Mouse (Mus musculus): ENCODE results near the gene Gm11060. TPM values are rescaled to one million over a fixed set of nuclear protein-coding genes. Genes with fewer than 3 reads are reported as not detected.

Gm11060 gene
- not detected in 2 replicates for polyA plus RNA-seq (2015; fragmentation: Nextera tagmentation; extraction: Ambion mirVana)

- no peak within 1 kb of the TSS for H3K27ac ChIP-seq (replicated peaks)
- whole genome bisulfite sequencing: 91% methylated on average over 2 of the region's 2 CpGs
- no peaks in the 10 kb centered on the region for H3K27me3 ChIP-seq
- H3K36me3 ChIP-seq: no peaks in the 10 kb centered on the region
- H3K9ac ChIP-seq: no peak within 1 kb of the TSS
- H3K4me3 ChIP-seq: no peak within 1 kb of the TSS
- H3K9me3 ChIP-seq: no peaks in the 10 kb centered on the region
- no peak for ATAC-seq (ENCODE audit: low FRiP score, low read depth)
- H3K4me2 ChIP-seq: no peak within 1 kb of the TSS
- H3K4me1 ChIP-seq (replicated peaks): peaks cover 18% of the 10 kb centered on the region
These were observed at the start of gene Gm11060 for GRCm38 (mm10) chr2:105091718-105092117. TSS of gene Gm11060 (plus strand) at chr2:105092018.

DNA sequence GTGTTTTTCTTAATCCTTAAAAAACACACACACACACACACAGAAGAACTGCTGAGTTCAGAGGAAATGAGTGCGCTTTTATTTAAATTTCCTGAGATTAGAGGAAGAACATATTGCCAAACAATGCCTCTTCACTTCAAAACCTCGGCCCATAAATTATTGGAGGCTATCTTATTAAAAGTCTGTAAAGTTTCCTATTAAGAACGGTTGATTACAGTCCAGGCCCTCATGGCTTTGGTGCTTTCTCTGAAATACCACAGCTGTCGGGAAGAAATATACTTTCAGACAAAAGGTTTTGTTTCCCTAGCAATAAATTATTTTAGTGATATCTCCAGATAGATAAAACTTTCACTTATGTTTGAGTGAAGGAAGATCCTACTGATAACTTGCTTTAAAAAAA is 48.7 kb upstream of the Gm11060 start:
- Histone ChIP-seq H3K27ac (replicated peaks) (no peak overlapping the region), H3K27me3 (no peaks in the 10 kb centered on the region), H3K9me3 (no peaks in the 10 kb centered on the region), H3K36me3 (no peaks in the 10 kb centered on the region), H3K4me2 (no peak overlapping the region), H3K9ac (no peak overlapping the region), H3K4me3 (no peak overlapping the region), H3K4me1 (replicated peaks) (no peaks in the 10 kb centered on the region)
- ATAC-seq (ENCODE audit: low FRiP score, low read depth): no peak
- WGBS: 78% methylated on average over 4 of the region's 4 CpGs

DNA sequence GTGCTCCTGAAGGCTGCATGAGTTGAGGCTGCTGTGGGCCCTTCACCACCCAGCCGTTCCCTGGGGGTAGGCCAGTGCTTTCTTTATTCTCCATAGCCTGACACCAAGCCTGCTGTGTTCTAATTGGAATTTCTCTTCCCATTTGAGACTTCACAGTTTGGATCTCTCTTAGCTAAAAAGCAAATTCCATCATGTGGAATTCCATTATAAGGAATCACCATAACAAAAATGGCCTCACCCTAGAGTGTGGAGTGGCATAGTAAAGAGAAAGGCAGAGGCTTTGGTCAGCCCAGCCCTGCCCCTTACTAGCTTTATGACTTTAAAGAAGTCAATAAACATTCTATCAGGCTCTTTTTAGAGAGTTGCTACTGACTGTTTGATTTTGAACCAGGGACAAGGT is 43.5 kb upstream of the Gm11060 start:
- no peak overlapping the region for H3K4me2 ChIP-seq
- WGBS: 33% methylated on average over 1 of the region's 1 CpGs
- H3K36me3 ChIP-seq: no peaks in the 10 kb centered on the region
- no peak for ATAC-seq (ENCODE audit: low FRiP score, low read depth)
- no peak overlapping the region for H3K4me3 ChIP-seq
- H3K27me3 ChIP-seq: no peaks in the 10 kb centered on the region
- no peak overlapping the region for H3K9ac ChIP-seq
- no peaks in the 10 kb centered on the region for H3K4me1 ChIP-seq (replicated peaks)
- no peaks in the 10 kb centered on the region for H3K9me3 ChIP-seq
- no peak overlapping the region for H3K27ac ChIP-seq (replicated peaks)

DNA sequence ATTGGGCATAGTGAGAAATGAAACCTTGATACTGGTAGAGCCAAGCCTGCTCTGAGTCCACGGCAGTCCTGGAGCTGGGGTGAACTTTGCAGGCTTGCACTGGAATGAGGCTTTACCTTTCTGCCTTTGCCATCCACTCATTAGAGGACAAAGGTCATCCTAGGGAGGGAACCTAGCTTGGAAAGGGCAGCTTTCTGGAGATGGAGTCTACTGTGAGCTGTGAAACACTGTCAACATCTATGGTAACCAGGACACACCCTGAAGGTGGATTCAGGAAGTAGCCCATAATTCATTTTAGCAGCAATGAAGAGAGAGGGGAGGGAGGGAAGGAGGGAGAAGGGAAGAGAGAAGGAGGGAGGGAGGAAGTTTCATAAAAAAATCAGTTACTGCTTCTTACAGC is 36.3 kb upstream of the Gm11060 start:
- no peak overlapping the region for H3K27ac ChIP-seq (replicated peaks)
- ATAC-seq (ENCODE audit: low FRiP score, low read depth): no peak

DNA sequence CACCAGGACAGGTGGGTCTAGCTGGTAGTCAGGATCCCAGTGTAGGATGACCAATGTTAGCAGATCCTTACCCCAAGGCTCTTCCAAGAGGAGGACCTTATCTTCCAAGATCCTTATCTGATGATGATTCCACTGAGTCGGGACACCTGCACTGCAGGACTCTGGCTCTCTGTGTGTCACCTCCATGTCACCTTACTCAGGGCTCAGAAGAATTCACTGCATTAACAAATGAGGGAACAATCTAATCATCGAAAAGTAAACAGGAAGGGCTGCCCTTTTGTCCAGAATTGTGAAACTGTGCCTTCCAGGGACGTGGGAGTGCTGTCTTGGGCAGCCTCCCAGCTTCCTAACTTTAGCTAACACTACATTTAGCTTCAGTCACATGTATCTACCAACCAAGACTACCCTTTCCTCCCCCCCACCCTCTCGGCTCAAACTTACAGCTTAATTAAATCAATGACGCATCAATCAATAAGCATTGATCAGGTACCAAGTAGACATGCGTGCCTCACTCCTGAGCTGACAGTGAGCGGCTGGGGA is 33.2 kb upstream of the Gm11060 start:
- no peaks in the 10 kb centered on the region for H3K9me3 ChIP-seq
- H3K36me3 ChIP-seq: no peaks in the 10 kb centered on the region
- H3K4me1 ChIP-seq (replicated peaks): no peaks in the 10 kb centered on the region
- no peak for ATAC-seq (ENCODE audit: low FRiP score, low read depth)
- WGBS: 78% methylated on average over 7 of the region's 7 CpGs
- H3K27ac ChIP-seq (replicated peaks): no peak overlapping the region
- H3K4me3 ChIP-seq: no peak overlapping the region
- no peak overlapping the region for H3K4me2 ChIP-seq
- no peak overlapping the region for H3K9ac ChIP-seq
- H3K27me3 ChIP-seq: no peaks in the 10 kb centered on the region

More for the DNA sequence above, 36.3 kb upstream of the Gm11060 start:
- H3K9me3 ChIP-seq: no peaks in the 10 kb centered on the region
- H3K4me1 ChIP-seq (replicated peaks): no peaks in the 10 kb centered on the region
- WGBS: 90% methylated on average over 1 of the region's 1 CpGs
- no peaks in the 10 kb centered on the region for H3K27me3 ChIP-seq
- no peak overlapping the region for H3K4me2 ChIP-seq
- no peak overlapping the region for H3K9ac ChIP-seq
- H3K4me3 ChIP-seq: no peak overlapping the region
- no peaks in the 10 kb centered on the region for H3K36me3 ChIP-seq

GRCm38 (mm10) chr2:105062741-105063372 is 29.0 kb upstream of the Gm11060 start:
- Histone ChIP-seq H3K27ac (replicated peaks) (no peak overlapping the region), H3K4me1 (replicated peaks) (no peaks in the 10 kb centered on the region), H3K27me3 (no peaks in the 10 kb centered on the region), H3K9me3 (no peaks in the 10 kb centered on the region), H3K4me3 (no peak overlapping the region), H3K9ac (no peak overlapping the region), H3K4me2 (no peak overlapping the region), H3K36me3 (no peaks in the 10 kb centered on the region)
- WGBS: 57% methylated on average over 7 of the region's 7 CpGs
- ATAC-seq (ENCODE audit: low FRiP score, low read depth): no peak

- 83% methylated on average over 4 of the region's 4 CpGs for WGBS
- ATAC-seq (ENCODE audit: low FRiP score, low read depth): no peak
These were observed 19.3 kb upstream of the Gm11060 start for GRCm38 (mm10) chr2:105072496-105072895.

GRCm38 (mm10) chr2:105074196-105074595 is 17.6 kb upstream of the Gm11060 start:
- Histone ChIP-seq H3K27ac (replicated peaks) (no peak overlapping the region), H3K4me2 (no peak overlapping the region), H3K9ac (no peak overlapping the region), H3K9me3 (no peaks in the 10 kb centered on the region), H3K4me1 (replicated peaks) (no peaks in the 10 kb centered on the region), H3K4me3 (no peak overlapping the region), H3K36me3 (no peaks in the 10 kb centered on the region), H3K27me3 (no peaks in the 10 kb centered on the region)
- ATAC-seq (ENCODE audit: low FRiP score, low read depth): no peak
- 44% methylated on average over 4 of the region's 4 CpGs for WGBS

More at GRCm38 (mm10) chr2:105072496-105072895, 19.3 kb upstream of the Gm11060 start:
- Histone ChIP-seq H3K4me1 (replicated peaks) (no peaks in the 10 kb centered on the region), H3K4me3 (no peak overlapping the region), H3K9me3 (no peaks in the 10 kb centered on the region), H3K27me3 (no peaks in the 10 kb centered on the region), H3K9ac (no peak overlapping the region), H3K36me3 (no peaks in the 10 kb centered on the region), H3K4me2 (no peak overlapping the region), H3K27ac (replicated peaks) (no peak overlapping the region)

GRCm38 (mm10) chr2:105075809-105076208 is 16.0 kb upstream of the Gm11060 start:
- H3K4me3 ChIP-seq: no peak overlapping the region
- 72% methylated on average over 5 of the region's 5 CpGs for WGBS
- H3K9me3 ChIP-seq: no peaks in the 10 kb centered on the region
- no peaks in the 10 kb centered on the region for H3K36me3 ChIP-seq
- no peak overlapping the region for H3K9ac ChIP-seq
- no peak for ATAC-seq (ENCODE audit: low FRiP score, low read depth)
- H3K27me3 ChIP-seq: no peaks in the 10 kb centered on the region
- no peaks in the 10 kb centered on the region for H3K4me1 ChIP-seq (replicated peaks)
- no peak overlapping the region for H3K27ac ChIP-seq (replicated peaks)
- no peak overlapping the region for H3K4me2 ChIP-seq

DNA sequence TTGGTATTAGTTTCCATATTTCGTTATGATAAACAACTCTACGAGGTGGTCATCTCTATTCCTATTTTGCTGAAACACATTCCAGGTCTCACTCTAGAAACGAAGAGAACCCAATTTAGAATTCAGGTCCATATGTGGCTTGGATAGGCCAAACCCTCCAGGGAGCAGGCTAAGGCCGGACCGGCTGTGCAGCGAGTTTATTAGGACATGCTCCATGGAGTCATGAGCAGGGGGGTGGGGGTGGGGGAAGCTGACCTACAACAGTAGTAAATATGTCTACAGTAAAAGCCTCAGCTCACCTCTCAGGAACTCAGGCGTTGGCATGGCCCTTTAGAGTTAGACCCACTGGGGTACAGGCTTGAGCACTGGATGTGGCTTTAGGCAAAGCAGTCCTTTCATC is 14.7 kb upstream of the Gm11060 start:
- Histone ChIP-seq H3K27ac (replicated peaks) (no peak overlapping the region), H3K9ac (no peak overlapping the region), H3K4me1 (replicated peaks) (no peaks in the 10 kb centered on the region), H3K4me2 (no peak overlapping the region), H3K27me3 (no peaks in the 10 kb centered on the region), H3K4me3 (no peak overlapping the region), H3K36me3 (no peaks in the 10 kb centered on the region), H3K9me3 (no peaks in the 10 kb centered on the region)
- ATAC-seq (ENCODE audit: low FRiP score, low read depth): no peak
- WGBS: 84% methylated on average over 7 of the region's 7 CpGs

GRCm38 (mm10) chr2:105082256-105082790 is 9.5 kb upstream of the Gm11060 start:
- no peak overlapping the region for H3K4me3 ChIP-seq
- 35% methylated on average over 9 of the region's 9 CpGs for WGBS
- no peaks in the 10 kb centered on the region for H3K9me3 ChIP-seq
- no peak overlapping the region for H3K9ac ChIP-seq
- H3K27ac ChIP-seq (replicated peaks): no peak overlapping the region
- H3K36me3 ChIP-seq: no peaks in the 10 kb centered on the region
- H3K27me3 ChIP-seq: no peaks in the 10 kb centered on the region
- no peak for ATAC-seq (ENCODE audit: low FRiP score, low read depth)
- H3K4me2 ChIP-seq: no peak overlapping the region
- no peaks in the 10 kb centered on the region for H3K4me1 ChIP-seq (replicated peaks)

GRCm38 (mm10) chr2:105084035-105084434 is 7.8 kb upstream of the Gm11060 start:
- Histone ChIP-seq H3K27ac (replicated peaks) (no peak overlapping the region), H3K36me3 (no peaks in the 10 kb centered on the region), H3K4me3 (no peak overlapping the region), H3K9me3 (no peaks in the 10 kb centered on the region), H3K9ac (no peak overlapping the region), H3K27me3 (no peaks in the 10 kb centered on the region), H3K4me1 (replicated peaks) (peaks cover 3% of the 10 kb centered on the region), H3K4me2 (no peak overlapping the region)
- no peak for ATAC-seq (ENCODE audit: low FRiP score, low read depth)
- WGBS: 75% methylated on average over 4 of the region's 4 CpGs

Measured in hindbrain, embryonic 15.5 days (tissue).